Mouse (Mus musculus) neural tube, embryonic 14.5 days (tissue): ENCODE data around the gene Olah. TPM values are rescaled to one million over a fixed set of nuclear protein-coding genes. Genes with fewer than 3 reads are reported as not detected.

Source experiments
- ATAC-seq: fragments of 200-750 bp; cut with Nextera tagmentation; 2 replicates; pipeline ENCODE4 v1.8.0; 2017; ENCODE audit warnings: low read depth, mild to moderate bottlenecking, moderate TSS enrichment, moderate library complexity
- H3K27ac ChIP-seq: fragments of 300-500 bp; sonication (generic); 2 replicates; pipeline ENCODE4 v1.5.1; 2014; ENCODE audit warnings: low read depth, mild to moderate bottlenecking, control low read depth, low read length, moderate library complexity, mixed read lengths
- H3K27me3 ChIP-seq: fragments of 300-500 bp; sonication (generic); 2 replicates; pipeline ENCODE4 v1.6.1; 2014; ENCODE audit warnings: low read length; ENCODE audit not compliant: control insufficient read depth, insufficient read depth
- H3K36me3 ChIP-seq: fragments of 300-500 bp; sonication (generic); 2 replicates; pipeline ENCODE4 v1.6.1; 2014; ENCODE audit warnings: low read length, mixed read lengths; ENCODE audit not compliant: control insufficient read depth, insufficient read depth
- H3K4me1 ChIP-seq: fragments of 300-500 bp; sonication (generic); 2 replicates; pipeline ENCODE4 v1.6.1; 2014; ENCODE audit warnings: low read length; ENCODE audit not compliant: control insufficient read depth, insufficient read depth
- H3K4me2 ChIP-seq: fragments of 300-500 bp; sonication (generic); 2 replicates; pipeline ENCODE4 v1.6.1; 2014; ENCODE audit warnings: mild to moderate bottlenecking, low read depth, low read length, control low read depth
- H3K4me3 ChIP-seq: fragments of 300-500 bp; sonication (generic); 2 replicates; pipeline ENCODE4 v1.5.1; 2014; ENCODE audit warnings: low read depth, low read length, control low read depth, mixed read lengths
- H3K9ac ChIP-seq: fragments of 300-500 bp; sonication (generic); replicated peaks from 2 replicates; pipeline ENCODE4 v1.6.1; 2014; ENCODE audit warnings: low read depth, mild to moderate bottlenecking, control low read depth, low read length, mixed read lengths
- H3K9me3 ChIP-seq: fragments of 300-500 bp; sonication (generic); 2 replicates; pipeline ENCODE4 v1.6.1; 2016; ENCODE audit warnings: low read length; ENCODE audit not compliant: control insufficient read depth
- WGBS: fragments of 180-500 bp; shearing (Covaris S2); extraction: QIAGEN DNeasy Blood & Tissue Kit; methylation state at CpG from one replicate; pipeline ENCODE4 v1.1.7; 2014; 5-methylcytosine and 5-hydroxymethylcytosine counted together
- polyA plus RNA-seq: library from polyadenylated mRNA; unstranded; fragments of >200 nt; fragmentation: Nextera tagmentation; extraction: Ambion mirVana; gene quantifications from 2 replicates; pipeline ENCODE4 v1.2.1, GENCODE M21; 2014

Olah gene
- polyA plus RNA-seq, 1 experiment from 2014 or later: not detected

GRCm38 (mm10) chr2:3361067-3361466 is 35.9 kb downstream of the Olah start:
- Histone ChIP-seq H3K27ac (no peak overlapping the region), H3K36me3 (no peaks in the 10 kb centered on the region), H3K4me3 (no peak overlapping the region), H3K9me3 (no peaks in the 10 kb centered on the region), H3K4me2 (no peak overlapping the region), H3K27me3 (no peaks in the 10 kb centered on the region), H3K4me1 (no peaks in the 10 kb centered on the region), H3K9ac (no peak overlapping the region)
- no peak for ATAC-seq
- 80% methylated on average over 3 of the region's 3 CpGs for WGBS

GRCm38 (mm10) chr2:3357887-3358286 is 39.1 kb downstream of the Olah start:
- ATAC-seq: no peak
- Histone ChIP-seq H3K36me3 (no peaks in the 10 kb centered on the region), H3K27me3 (no peaks in the 10 kb centered on the region), H3K9ac (no peak overlapping the region), H3K27ac (no peak overlapping the region), H3K9me3 (no peaks in the 10 kb centered on the region), H3K4me1 (no peaks in the 10 kb centered on the region), H3K4me2 (no peak overlapping the region), H3K4me3 (no peak overlapping the region)
- 79% methylated on average over 3 of the region's 3 CpGs for WGBS

- H3K4me2 ChIP-seq: no peak overlapping the region
- no peaks in the 10 kb centered on the region for H3K36me3 ChIP-seq
- no peaks in the 10 kb centered on the region for H3K9me3 ChIP-seq
- WGBS: 74% methylated on average over 3 of the region's 3 CpGs
- no peak overlapping the region for H3K27ac ChIP-seq
- no peaks in the 10 kb centered on the region for H3K27me3 ChIP-seq
- H3K4me3 ChIP-seq: no peak overlapping the region
- H3K9ac ChIP-seq: no peak overlapping the region
- ATAC-seq: no peak
- no peaks in the 10 kb centered on the region for H3K4me1 ChIP-seq
These were observed 40.7 kb downstream of the Olah start for GRCm38 (mm10) chr2:3356311-3356710.

GRCm38 (mm10) chr2:3355793-3356192 is 41.2 kb downstream of the Olah start:
- Histone ChIP-seq H3K36me3 (no peaks in the 10 kb centered on the region), H3K4me3 (no peak overlapping the region), H3K4me1 (no peaks in the 10 kb centered on the region), H3K4me2 (no peak overlapping the region), H3K9ac (no peak overlapping the region), H3K27me3 (no peaks in the 10 kb centered on the region), H3K9me3 (no peaks in the 10 kb centered on the region), H3K27ac (no peak overlapping the region)
- ATAC-seq: no peak
- WGBS: 87% methylated on average over 8 of the region's 8 CpGs

- H3K9ac ChIP-seq: no peak overlapping the region
- H3K4me2 ChIP-seq: no peak overlapping the region
- no peak for ATAC-seq
- H3K27ac ChIP-seq: no peak overlapping the region
- no peaks in the 10 kb centered on the region for H3K4me1 ChIP-seq
- no peaks in the 10 kb centered on the region for H3K27me3 ChIP-seq
- H3K9me3 ChIP-seq: no peaks in the 10 kb centered on the region
- H3K4me3 ChIP-seq: no peak overlapping the region
- no peaks in the 10 kb centered on the region for H3K36me3 ChIP-seq
These were observed 43.9 kb downstream of the Olah start for GRCm38 (mm10) chr2:3353160-3353559.

GRCm38 (mm10) chr2:3348919-3349318 is 48.1 kb downstream of the Olah start:
- 20% methylated on average over 3 of the region's 3 CpGs for WGBS
- no peak overlapping the region for H3K4me2 ChIP-seq
- no peaks in the 10 kb centered on the region for H3K36me3 ChIP-seq
- no peaks in the 10 kb centered on the region for H3K4me1 ChIP-seq
- no peak overlapping the region for H3K9ac ChIP-seq
- no peak overlapping the region for H3K4me3 ChIP-seq
- no peak overlapping the region for H3K27ac ChIP-seq
- H3K9me3 ChIP-seq: no peaks in the 10 kb centered on the region
- peak; percentile 63; the same call in 1 of the 2 replicates for ATAC-seq
- H3K27me3 ChIP-seq: no peaks in the 10 kb centered on the region

- no peak overlapping the region for H3K4me2 ChIP-seq
- no peaks in the 10 kb centered on the region for H3K9me3 ChIP-seq
- WGBS: 83% methylated on average over 4 of the region's 4 CpGs
- no peak overlapping the region for H3K4me3 ChIP-seq
- no peak overlapping the region for H3K27ac ChIP-seq
- H3K36me3 ChIP-seq: no peaks in the 10 kb centered on the region
- no peaks in the 10 kb centered on the region for H3K4me1 ChIP-seq
- ATAC-seq: no peak
- H3K9ac ChIP-seq: no peak overlapping the region
- no peaks in the 10 kb centered on the region for H3K27me3 ChIP-seq
These were observed 48.6 kb downstream of the Olah start for GRCm38 (mm10) chr2:3348422-3348821.

GRCm38 (mm10) chr2:3335611-3336301 is 61.3 kb downstream of the Olah start, which contains the start of gene Acbd7:
TSS of gene Acbd7 (plus strand) at chr2:3336168.
- no peak for ATAC-seq
- no peak within 1 kb of the TSS for H3K27ac ChIP-seq
- H3K27me3 ChIP-seq: no peaks in the 10 kb centered on the region
- H3K4me2 ChIP-seq: peak within 1 kb of the TSS; percentile 47
- H3K36me3 ChIP-seq: no peaks in the 10 kb centered on the region
- no peaks in the 10 kb centered on the region for H3K9me3 ChIP-seq
- peaks cover 9% of the 10 kb centered on the region; the same call in 1 of the 2 replicates for H3K4me1 ChIP-seq
- peak within 1 kb of the TSS; percentile 21 for H3K4me3 ChIP-seq
- H3K9ac ChIP-seq: 0 out of 2 replicates have a peak within 1 kb of the TSS, but pooled peaks have one; percentile 17
- 5% methylated on average over 20 of the region's 20 CpGs for WGBS

- H3K27me3 ChIP-seq: no peaks in the 10 kb centered on the region
- no peak overlapping the region for H3K9ac ChIP-seq
- H3K36me3 ChIP-seq: peaks cover 9% of the 10 kb centered on the region; the same call in 1 of the 2 replicates
- 94% methylated on average over 12 of the region's 12 CpGs for WGBS
- H3K9me3 ChIP-seq: no peaks in the 10 kb centered on the region
- ATAC-seq: no peak
- H3K27ac ChIP-seq: no peak overlapping the region
- no peak overlapping the region for H3K4me2 ChIP-seq
- H3K4me3 ChIP-seq: no peak overlapping the region
- H3K4me1 ChIP-seq: peaks cover 9% of the 10 kb centered on the region; the same call in 1 of the 2 replicates
These were observed 63.2 kb downstream of the Olah start for GRCm38 (mm10) chr2:3333761-3334160.
